Mouse (Mus musculus) E14TG2a.4 (cell line): Measurements from ENCODE around the gene Clpp.

Experiments
- H3K27me3 ChIP-seq: 2 replicates; pipeline ENCODE4 v1.6.1; 2014; ENCODE audit warnings: low read length, control low read depth; ENCODE audit not compliant: insufficient read depth
- H3K36me3 ChIP-seq: 2 replicates; pipeline ENCODE4 v1.6.1; 2014; ENCODE audit warnings: low read length, control low read depth; ENCODE audit not compliant: insufficient read depth
- H3K4me1 ChIP-seq: replicated peaks from 2 replicates; pipeline ENCODE4 v1.6.1; 2014; ENCODE audit warnings: low read depth, low read length, control low read depth
- H3K4me3 ChIP-seq: replicated peaks from 2 replicates; pipeline ENCODE4 v1.5.1; 2014; ENCODE audit warnings: mild to moderate bottlenecking, low read length
- H3K9me3 ChIP-seq: 2 replicates; pipeline ENCODE4 v1.6.1; 2014; ENCODE audit warnings: low read length, control low read depth
- CTCF ChIP-seq: conservative IDR thresholded peaks from 2 replicates; pipeline ENCODE4 v1.5.1; 2014; ENCODE audit warnings: low read length
- NANOG ChIP-seq: IDR thresholded peaks from 2 replicates; pipeline ENCODE4 v1.6.1; 2014; ENCODE audit warnings: borderline replicate concordance, low read length, mixed read lengths
- POU5F1 ChIP-seq: IDR thresholded peaks from 2 replicates; pipeline ENCODE4 v1.6.1; 2014; ENCODE audit warnings: low read length, borderline replicate concordance

Clpp gene

GRCm38 (mm10) chr17:56982013-56982412 lies 8.1 kb upstream of the Clpp start, which contains the start of gene Acer1:
Gene Acer1 (minus strand): TSS chr17:56982126.
- TF ChIP-seq POU5F1 (no peak), NANOG (no peak), CTCF (no peak)
- Histone ChIP-seq H3K9me3 (no peaks in the 10 kb centered on the region), H3K4me1 (peaks cover 3% of the 10 kb centered on the region), H3K4me3 (no peak within 1 kb of the TSS), H3K27me3 (no peaks in the 10 kb centered on the region; the same call in 1 of the 2 replicates), H3K36me3 (no peaks in the 10 kb centered on the region)

DNA sequence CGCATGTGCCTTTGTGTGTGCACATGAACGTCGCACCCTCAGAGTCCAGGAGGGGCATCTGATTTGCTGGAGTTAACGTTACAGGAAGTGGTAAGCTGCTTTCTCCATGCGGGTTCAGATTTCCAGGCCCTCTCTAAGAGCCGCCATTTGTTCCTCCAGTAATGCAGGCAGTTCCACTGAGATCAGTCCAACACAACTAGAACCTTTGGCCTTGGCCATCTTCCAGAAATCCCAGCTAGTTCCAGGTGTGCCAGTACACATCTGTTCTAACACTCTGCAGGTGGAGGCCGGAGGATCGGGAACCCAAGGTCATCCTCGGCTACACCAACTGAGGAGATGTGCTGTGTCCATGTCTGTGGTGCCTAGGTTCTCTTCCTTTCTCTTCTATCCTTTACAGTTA lies 5.2 kb upstream of the Clpp start:
- TF ChIP-seq POU5F1, result no peak
- no peak for TF ChIP-seq CTCF
- TF ChIP-seq NANOG, result no peak
- Histone ChIP-seq H3K4me1 (peaks cover 12% of the 10 kb centered on the region), H3K9me3 (no peaks in the 10 kb centered on the region), H3K4me3 (no peak overlapping the region), H3K27me3 (no peaks in the 10 kb centered on the region), H3K36me3 (no peaks in the 10 kb centered on the region)

DNA sequence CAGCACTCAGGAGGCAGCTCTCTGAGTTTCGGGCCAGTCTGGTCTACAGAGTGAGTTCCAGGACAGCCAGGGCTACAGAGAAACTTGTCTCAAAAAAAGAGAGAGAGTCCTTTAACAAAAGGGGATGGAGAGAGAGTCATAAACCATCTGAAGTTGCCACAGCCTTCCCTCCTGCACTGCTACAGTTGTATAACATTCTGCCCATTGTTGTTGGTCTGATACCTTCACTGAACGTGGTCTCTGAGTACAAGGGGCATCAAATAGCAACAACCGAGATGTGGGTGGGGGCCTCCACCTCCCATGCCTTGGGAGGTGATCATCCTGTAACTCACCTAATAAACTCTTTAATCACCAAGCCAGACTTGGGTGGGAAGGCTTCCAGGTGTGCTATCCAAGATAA lies 4.4 kb upstream of the Clpp start:
- Histone ChIP-seq H3K36me3 (no peaks in the 10 kb centered on the region), H3K27me3 (no peaks in the 10 kb centered on the region), H3K4me3 (no peak overlapping the region), H3K4me1 (peaks cover 12% of the 10 kb centered on the region), H3K9me3 (no peaks in the 10 kb centered on the region)
- TF ChIP-seq CTCF, result no peak
- TF ChIP-seq POU5F1, result no peak
- TF ChIP-seq NANOG, result no peak

- peaks cover 4% of the 10 kb centered on the region for H3K36me3 ChIP-seq
- no peaks in the 10 kb centered on the region for H3K27me3 ChIP-seq
Measured at GRCm38 (mm10) chr17:56986105-56986805, 3.9 kb upstream of the Clpp start.

GRCm38 (mm10) chr17:56988441-56988840 lies 1.7 kb upstream of the Clpp start:
- no peak for TF ChIP-seq NANOG
- TF ChIP-seq POU5F1, result no peak
- TF ChIP-seq CTCF, result no peak
- Histone ChIP-seq H3K27me3 (no peaks in the 10 kb centered on the region), H3K4me1 (peaks cover 39% of the 10 kb centered on the region), H3K36me3 (peaks cover 26% of the 10 kb centered on the region), H3K4me3 (no peak overlapping the region), H3K9me3 (no peaks in the 10 kb centered on the region)

More at GRCm38 (mm10) chr17:56986105-56986805, 3.9 kb upstream of the Clpp start:
- Histone ChIP-seq H3K4me3 (no peak overlapping the region), H3K4me1 (peaks cover 17% of the 10 kb centered on the region), H3K9me3 (no peaks in the 10 kb centered on the region)
- TF ChIP-seq CTCF (no peak), POU5F1 (no peak)

DNA sequence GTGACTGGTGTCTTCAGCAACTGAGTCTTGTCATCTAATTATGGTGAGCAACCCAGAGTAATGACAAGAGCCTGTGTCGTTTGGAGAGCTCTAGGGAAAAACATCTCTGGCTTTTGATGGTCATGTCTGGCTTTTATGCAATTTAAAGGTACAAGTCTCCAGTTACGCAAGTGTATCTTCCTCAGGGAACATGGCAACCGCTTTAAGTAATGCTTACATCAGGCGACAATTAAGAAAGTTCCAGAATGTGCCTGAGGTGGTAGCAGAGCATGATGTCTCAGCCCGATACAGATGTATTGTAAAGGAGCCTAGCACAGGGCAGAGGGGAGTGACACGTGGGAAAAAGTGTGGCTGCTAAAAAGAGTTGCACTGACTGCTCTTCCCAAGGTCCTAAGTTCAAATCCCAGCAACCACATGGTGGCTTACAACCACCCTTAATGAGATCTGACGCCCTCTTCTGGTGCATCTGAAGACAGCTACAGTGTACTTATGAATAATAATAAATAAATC lies 1.1 kb upstream of the Clpp start:
- Histone ChIP-seq H3K9me3 (no peaks in the 10 kb centered on the region), H3K36me3 (peaks cover 31% of the 10 kb centered on the region), H3K4me1 (peaks cover 44% of the 10 kb centered on the region), H3K27me3 (no peaks in the 10 kb centered on the region), H3K4me3 (peak overlapping the region; percentile 98; the same call in 1 of the 2 replicates)
- TF ChIP-seq CTCF (no peak), NANOG (no peak), POU5F1 (no peak)

DNA sequence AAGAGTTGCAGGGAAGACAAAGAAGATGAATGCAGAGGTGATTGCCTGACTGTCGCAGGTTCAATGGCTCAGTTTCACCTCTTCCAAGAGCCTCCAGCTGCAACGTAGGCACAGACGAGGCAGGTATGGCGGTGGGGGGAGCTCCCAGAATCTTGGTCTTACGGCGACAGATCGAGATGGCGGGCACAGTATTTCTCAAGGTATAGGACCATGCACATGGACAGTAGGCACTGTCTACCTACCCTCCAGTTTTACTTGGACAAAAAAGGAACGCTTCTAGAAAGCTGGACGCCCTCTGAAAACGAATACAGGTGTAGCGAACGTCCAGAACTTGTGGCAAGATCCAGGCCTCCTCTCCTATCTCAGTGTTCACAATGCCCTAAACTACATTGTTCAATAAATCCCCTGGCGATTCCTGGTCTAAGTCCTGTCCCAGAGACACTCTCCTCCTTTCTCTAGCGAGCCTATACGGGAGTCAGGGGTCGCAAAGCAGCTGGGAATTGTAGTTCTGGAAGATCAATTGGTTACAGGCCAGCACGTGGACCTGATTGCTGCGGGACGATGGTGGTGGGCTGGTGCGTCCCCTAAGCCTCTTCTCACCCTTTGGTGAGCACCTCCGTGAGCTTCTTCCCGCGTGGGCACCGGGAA lies 514 bp upstream of the Clpp start:
- TF ChIP-seq POU5F1 (no peak), CTCF (no peak), NANOG (no peak; the same call in 1 of the 2 replicates)
- H3K9me3 ChIP-seq, result no peaks in the 10 kb centered on the region
- H3K27me3 ChIP-seq, result no peaks in the 10 kb centered on the region
- H3K4me1 ChIP-seq, result peaks cover 45% of the 10 kb centered on the region
- H3K4me3 ChIP-seq, result peak overlapping the region; percentile 98
- H3K36me3 ChIP-seq, result peaks cover 38% of the 10 kb centered on the region

GRCm38 (mm10) chr17:56990966-56991365 lies 861 bp downstream of the Clpp start:
- Histone ChIP-seq H3K9me3 (no peaks in the 10 kb centered on the region), H3K27me3 (no peaks in the 10 kb centered on the region), H3K4me3 (peak overlapping the region; percentile 98), H3K36me3 (peaks cover 51% of the 10 kb centered on the region), H3K4me1 (peaks cover 56% of the 10 kb centered on the region)
- TF ChIP-seq CTCF (no peak), POU5F1 (no peak), NANOG (no peak)
